23 mouse cellular contexts compared by ENCODE assay signal in the genomic region with DNA sequence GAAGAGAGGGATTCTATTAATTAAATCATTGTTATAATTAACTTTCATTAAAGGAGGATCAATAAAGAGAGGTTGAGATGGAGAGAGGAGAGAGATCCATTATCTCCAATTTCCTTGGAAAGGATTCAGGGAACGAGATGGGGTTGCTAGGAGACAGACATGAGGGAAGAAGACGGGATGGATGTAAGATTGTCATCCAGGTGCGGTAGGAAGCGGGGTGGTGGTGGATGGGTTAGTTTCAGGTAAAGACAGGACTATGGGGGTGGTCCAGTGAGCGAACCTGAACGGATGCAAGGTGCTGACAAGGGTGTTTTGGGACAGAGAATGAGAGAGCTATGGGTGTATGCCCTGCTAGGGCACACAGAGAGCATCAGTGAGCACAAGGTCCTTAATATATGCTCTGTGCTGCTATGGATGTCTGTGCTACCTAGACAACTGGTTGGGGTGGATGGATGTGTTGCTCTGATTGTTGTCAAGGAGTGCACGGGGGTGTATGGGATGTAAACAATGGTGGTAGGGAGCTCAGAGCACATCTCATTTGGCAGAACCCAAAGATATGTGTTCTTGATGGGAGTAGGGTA. TPM values are rescaled to one million over a fixed set of nuclear protein-coding genes. Genes with fewer than 3 reads are reported as not detected.
A peak's percentile ranks its signal among the peaks of the same experiment; 100 is the strongest.
DNase-seq lines count a peak whose midpoint lies in the region; ATAC-seq and TF ChIP-seq lines count a peak whose summit lies in the region.
"Had no signal": no experiment of that assay in that cellular context is flagged by ENCODE, and none has a peak within 500 bp of the region (broad histone marks: within the 10 kb centered on the region; RNA-seq: fewer than 3 reads in every experiment).

No protein-coding gene starts in this region.

- H3K4me1 ChIP-seq in heart, adult 2 months (ENCODE audit: control insufficient read depth, insufficient read depth, low read length), result no peaks in the 10 kb centered on the region
- H3K4me1 ChIP-seq in forebrain, embryonic 14.5 days (ENCODE audit: control insufficient read depth, insufficient read depth, low read length), result peaks cover 6% of the 10 kb centered on the region
- H3K4me1 ChIP-seq in hindbrain, embryonic 14.5 days (replicated peaks; ENCODE audit: control insufficient read depth, insufficient read depth, low read length), result peaks cover 22% of the 10 kb centered on the region
- peaks cover 6% of the 10 kb centered on the region; the same call in 1 of the 2 replicates for H3K4me1 ChIP-seq in midbrain, postnatal 0 days (ENCODE audit: insufficient read depth, low read length)
- no peaks in the 10 kb centered on the region for H3K4me1 ChIP-seq in intestine, embryonic 16.5 days (ENCODE audit: control insufficient read depth, insufficient read depth, low read length)
- H3K4me1 ChIP-seq: stomach, embryonic 15.5 days had no signal

- H3K9me3 ChIP-seq in forebrain, embryonic 14.5 days (replicated peaks; ENCODE audit: control insufficient read depth, low read length), result no peaks in the 10 kb centered on the region
- no peaks in the 10 kb centered on the region for H3K9me3 ChIP-seq in hindbrain, embryonic 14.5 days (ENCODE audit: control insufficient read depth, low read length)
- H3K9me3 ChIP-seq in midbrain, postnatal 0 days (ENCODE audit: low read length), result no peaks in the 10 kb centered on the region
- no peaks in the 10 kb centered on the region for H3K9me3 ChIP-seq in intestine, embryonic 16.5 days (ENCODE audit: control insufficient read depth, low read length)
- H3K9me3 ChIP-seq: G1E; neural tube, embryonic 12.5 days; stomach, embryonic 15.5 days had no signal

- no peak overlapping the region for H3K4me3 ChIP-seq in heart, adult 2 months
- no peak overlapping the region for H3K4me3 ChIP-seq in forebrain, embryonic 14.5 days (ENCODE audit: low read depth, low read length)
- no peak overlapping the region for H3K4me3 ChIP-seq in hindbrain, embryonic 14.5 days (replicated peaks; ENCODE audit: low read length)
- no peak overlapping the region for H3K4me3 ChIP-seq in midbrain, postnatal 0 days (ENCODE audit: low read depth, low read length)
- H3K4me3 ChIP-seq in intestine, embryonic 16.5 days (ENCODE audit: low read length), result no peak overlapping the region
- H3K4me3 ChIP-seq: neural tube, embryonic 12.5 days; stomach, embryonic 15.5 days had no signal

- no peaks in the 10 kb centered on the region for H3K27me3 ChIP-seq in heart, adult 2 months (ENCODE audit: control insufficient read depth, insufficient read depth, low read length)
- H3K27me3 ChIP-seq in forebrain, embryonic 14.5 days (replicated peaks; ENCODE audit: control insufficient read depth, insufficient read depth, low read length), result no peaks in the 10 kb centered on the region
- peaks cover 8% of the 10 kb centered on the region; the same call in 1 of the 2 replicates for H3K27me3 ChIP-seq in hindbrain, embryonic 14.5 days (ENCODE audit: control insufficient read depth, insufficient read depth, low read length)
- H3K27me3 ChIP-seq in midbrain, postnatal 0 days (ENCODE audit: insufficient read depth, low read length), result no peaks in the 10 kb centered on the region
- no peaks in the 10 kb centered on the region for H3K27me3 ChIP-seq in intestine, embryonic 16.5 days (replicated peaks; ENCODE audit: control insufficient read depth, insufficient read depth, low read length)
- H3K27me3 ChIP-seq: neural tube, embryonic 12.5 days; stomach, embryonic 15.5 days had no signal

- 68% methylated on average over 7 of the region's 7 CpGs for WGBS in heart, adult 2 months
- WGBS in forebrain, embryonic 14.5 days, result 68% methylated on average over 7 of the region's 7 CpGs
- 57% methylated on average over 7 of the region's 7 CpGs for WGBS in hindbrain, embryonic 14.5 days
- 56% methylated on average over 7 of the region's 7 CpGs for WGBS in midbrain, postnatal 0 days
- WGBS in intestine, embryonic 16.5 days, result 75% methylated on average over 7 of the region's 7 CpGs

- no peak overlapping the region for H3K9ac ChIP-seq in heart, adult 2 months (ENCODE audit: low read depth, low read length)
- no peak overlapping the region for H3K9ac ChIP-seq in forebrain, embryonic 14.5 days (ENCODE audit: low read length)
- no peak overlapping the region; the same call in 1 of the 2 replicates for H3K9ac ChIP-seq in hindbrain, embryonic 14.5 days
- H3K9ac ChIP-seq in midbrain, postnatal 0 days (replicated peaks; ENCODE audit: low read length, poor library complexity, severe bottlenecking), result no peak overlapping the region
- no peak overlapping the region for H3K9ac ChIP-seq in intestine, embryonic 16.5 days (ENCODE audit: low read depth, low read length)
- H3K9ac ChIP-seq: neural tube, embryonic 12.5 days; stomach, embryonic 15.5 days had no signal

- no peak overlapping the region for H3K4me2 ChIP-seq in forebrain, embryonic 14.5 days (ENCODE audit: low read length)
- no peak overlapping the region for H3K4me2 ChIP-seq in hindbrain, embryonic 14.5 days (replicated peaks)
- H3K4me2 ChIP-seq in midbrain, postnatal 0 days (ENCODE audit: low read depth, low read length, poor library complexity, severe bottlenecking), result no peak overlapping the region
- H3K4me2 ChIP-seq in intestine, embryonic 16.5 days (ENCODE audit: low read depth, low read length), result no peak overlapping the region
- H3K4me2 ChIP-seq: neural tube, embryonic 12.5 days; stomach, embryonic 15.5 days had no signal

- intact Hi-C loops in heart, adult 2 months (cut with DNase I), result no loop called here
- intact Hi-C loops in heart, postnatal 14 days (cut with DNase I), result no loop called here

- 0 out of 2 replicates have a peak, but pooled peaks have one; percentile 30 for TF ChIP-seq POLR2A in heart, adult 2 months (IDR thresholded peaks at IDR 0.05; ENCODE audit: insufficient read depth, low read depth, low read length)

- H3K36me3 ChIP-seq in heart, adult 2 months (ENCODE audit: control insufficient read depth, insufficient read depth, low read length), result no peaks in the 10 kb centered on the region
- H3K36me3 ChIP-seq in forebrain, embryonic 14.5 days (ENCODE audit: control insufficient read depth, insufficient read depth, low read length), result peaks cover 46% of the 10 kb centered on the region
- peaks cover 42% of the 10 kb centered on the region for H3K36me3 ChIP-seq in hindbrain, embryonic 14.5 days (replicated peaks; ENCODE audit: control insufficient read depth, insufficient read depth)
- H3K36me3 ChIP-seq in midbrain, postnatal 0 days (ENCODE audit: insufficient read depth, low read length), result peaks cover 40% of the 10 kb centered on the region
- peaks cover 3% of the 10 kb centered on the region; the same call in 1 of the 2 replicates for H3K36me3 ChIP-seq in intestine, embryonic 16.5 days (ENCODE audit: control insufficient read depth, insufficient read depth, low read length)

- TF ChIP-seq EP300 in heart, adult 2 months (IDR thresholded peaks at IDR 0.05; ENCODE audit: insufficient read depth, low read depth, low read length), result no peak

- peak; percentile 37; the same call in 1 of the 2 replicates for ATAC-seq in forebrain, embryonic 14.5 days
- peak; percentile 32; the same call in 1 of the 2 replicates for ATAC-seq in hindbrain, embryonic 14.5 days (ENCODE audit: low FRiP score)
- no peak for ATAC-seq in midbrain, postnatal 0 days (ENCODE audit: low FRiP score)
- ATAC-seq in intestine, embryonic 16.5 days, result no peak
- ATAC-seq: activated CD4-positive, CD25-positive, alpha-beta regulatory T cell, adult 4 months; intestine, postnatal 0 days; lung, postnatal 0 days had no signal

- no peak overlapping the region for H3K27ac ChIP-seq in heart, adult 2 months
- peak overlapping the region; percentile 16 for H3K27ac ChIP-seq in forebrain, embryonic 14.5 days (ENCODE audit: low read depth, low read length)
- H3K27ac ChIP-seq in hindbrain, embryonic 14.5 days, result peak overlapping the region; percentile 80
- H3K27ac ChIP-seq in midbrain, postnatal 0 days (ENCODE audit: low read depth, low read length), result peak overlapping the region; percentile 67
- no peak overlapping the region for H3K27ac ChIP-seq in intestine, embryonic 16.5 days (ENCODE audit: low read length)
- H3K27ac ChIP-seq: neural tube, embryonic 12.5 days; stomach, embryonic 15.5 days had no signal

- no peak for TF ChIP-seq CTCF in heart, adult 2 months (IDR thresholded peaks at IDR 0.05)
- TF ChIP-seq CTCF in midbrain, postnatal 0 days (IDR thresholded peaks at IDR 0.05), result no peak

- DNase-seq in heart, adult 2 months, result no peak
- no peak for DNase-seq in heart, postnatal 14 days
- DNase-seq in forebrain, embryonic 14.5 days (ENCODE audit: low spot score), result peak; percentile 39
- no peak for DNase-seq in hindbrain, embryonic 14.5 days (ENCODE audit: low spot score)
- DNase-seq in midbrain, postnatal 0 days (ENCODE audit: low spot score), result peak; percentile 16
- DNase-seq in kidney, postnatal 36 days, result no peak
- DNase-seq in kidney, adult 18-20 months, result no peak
- DNase-seq: adrenal gland, postnatal 14 days; cerebellum, adult 11 months; cerebellum, postnatal 25 days; embryo, embryonic 11 days; heart, adult 11 months; heart, postnatal 4 days; liver; right cerebral cortex, postnatal 14 days; thymus, adult 2 months had no signal

- no peaks in the 10 kb centered on the region for H3K79me2 ChIP-seq in heart, adult 2 months (replicated peaks; ENCODE audit: control insufficient read depth, insufficient read depth, low read length)

RNA-seq across cellular contexts. Expression of a gene that starts 16.0 kb away (rescaled TPM):
- 100 to 1,000 TPM in 1 of 2 experiments, 10 to 100 TPM in 1; 98.0 to 124 TPM for total RNA-seq in heart, adult 2 months (2021)
- polyA plus RNA-seq in heart, adult 2 months (2012; rRNA removed), result 108 and 133 TPM in 2 replicates
- total RNA-seq in heart, postnatal 14 days (2021), result 100 to 1,000 TPM in 1 of 2 experiments, 10 to 100 TPM in 1; 89.5 to 104 TPM
- polyA plus RNA-seq in forebrain, embryonic 14.5 days (2014; fragmentation: Nextera tagmentation; extraction: Ambion mirVana), result 48.2 and 61.2 TPM in 2 replicates
- polyA plus RNA-seq in hindbrain, embryonic 14.5 days (2014; fragmentation: Nextera tagmentation; extraction: Ambion mirVana), result 32.2 and 33.1 TPM in 2 replicates
- total RNA-seq in midbrain, postnatal 0 days (2014; rRNA removed), result 34.4 and 34.7 TPM in 2 replicates
- 27.1 and 27.2 TPM in 2 replicates for polyA plus RNA-seq in midbrain, postnatal 0 days (2015; fragmentation: Nextera tagmentation; extraction: Ambion mirVana)
- polyA plus RNA-seq in intestine, embryonic 16.5 days (2015; fragmentation: Nextera tagmentation; extraction: Ambion mirVana), result 26.5 and 27.0 TPM in 2 replicates

RNA-seq across cellular contexts. Expression of a gene that starts 33.9 kb away (rescaled TPM):
- 10 to 100 TPM; 30.6 to 33.5 TPM for total RNA-seq in heart, adult 2 months (2021)
- 417 and 578 TPM in 2 replicates for polyA plus RNA-seq in heart, adult 2 months (2012; rRNA removed)
- 10 to 100 TPM; 22.8 to 37.2 TPM for total RNA-seq in heart, postnatal 14 days (2021)
- 62.4 and 88.3 TPM in 2 replicates for polyA plus RNA-seq in forebrain, embryonic 14.5 days (2014; fragmentation: Nextera tagmentation; extraction: Ambion mirVana)
- polyA plus RNA-seq in hindbrain, embryonic 14.5 days (2014; fragmentation: Nextera tagmentation; extraction: Ambion mirVana), result 47.5 and 63.4 TPM in 2 replicates
- total RNA-seq in midbrain, postnatal 0 days (2014; rRNA removed), result 187 and 348 TPM in 2 replicates
- polyA plus RNA-seq in midbrain, postnatal 0 days (2015; fragmentation: Nextera tagmentation; extraction: Ambion mirVana), result 54.4 and 76.5 TPM in 2 replicates
- polyA plus RNA-seq in intestine, embryonic 16.5 days (2015; fragmentation: Nextera tagmentation; extraction: Ambion mirVana), result 55.5 and 77.3 TPM in 2 replicates

Comparison
In these comparisons a context has a peak if more than half of its experiments do, and no peak if none do; other contexts are left out.
1. DNase-seq: peak in forebrain, embryonic 14.5 days (single experiment) and midbrain, postnatal 0 days (single experiment); none in heart, adult 2 months (0 of 2), heart, postnatal 14 days (0 of 2), hindbrain, embryonic 14.5 days (single experiment), kidney, postnatal 36 days (0 of 2) and kidney, adult 18-20 months (single experiment).
2. H3K27ac ChIP-seq: peak in forebrain, embryonic 14.5 days (single experiment), hindbrain, embryonic 14.5 days (single experiment) and midbrain, postnatal 0 days (single experiment); none in heart, adult 2 months (single experiment) and intestine, embryonic 16.5 days (single experiment).
3. ATAC-seq: peak in forebrain, embryonic 14.5 days (single experiment) and hindbrain, embryonic 14.5 days (single experiment); none in midbrain, postnatal 0 days (single experiment) and intestine, embryonic 16.5 days (single experiment).